ENCODE assay signal across 1 mouse cellular context in the genomic region with DNA sequence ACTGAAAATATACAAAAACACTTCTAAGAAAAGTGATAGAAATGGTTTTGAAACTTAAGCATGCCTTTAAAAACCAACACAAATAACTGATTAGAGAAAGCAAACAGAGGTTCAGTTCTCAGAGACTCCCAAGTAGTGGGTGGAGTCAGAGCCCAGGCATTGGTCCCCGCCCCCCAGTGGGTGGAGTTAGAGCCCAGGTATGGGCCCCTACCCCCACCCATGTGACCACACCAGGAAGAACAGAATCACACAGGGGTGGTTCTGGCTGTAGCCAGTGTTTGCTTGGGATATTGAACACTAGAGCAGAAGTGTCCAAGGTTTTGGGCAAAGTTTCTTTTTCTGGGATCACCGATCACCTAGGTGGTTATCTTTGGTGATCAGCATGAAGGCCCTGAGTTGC.
TF ChIP-seq lines count a peak whose summit lies in the region.

No protein-coding gene starts in this region.

TF ChIP-seq in CH12.LX, 34 proteins besides CTCF, POLR2A, EP300 and RAD21 (continued from another document):
- no peak for TF ChIP-seq HCFC1 (IDR thresholded peaks at IDR 0.05; ENCODE audit: low read depth, low read length)
